Mouse (Mus musculus): ENCODE results near the gene Mlph. TPM values are rescaled to one million over a fixed set of nuclear protein-coding genes. Genes with fewer than 3 reads are reported as not detected.

Gene Mlph
- polyA plus RNA-seq, 1 experiment from 2014 or later: 0.82 TPM

GRCm38 (mm10) chr1:90973574-90973911 is 58.7 kb downstream of the Mlph start:
- WGBS: 90% methylated on average over 2 of the region's 2 CpGs
- no peak overlapping the region for H3K27ac ChIP-seq (ENCODE audit: low read length)
- no peak overlapping the region for H3K4me3 ChIP-seq (ENCODE audit: low read length)
- peaks cover 4% of the 10 kb centered on the region for H3K27me3 ChIP-seq (ENCODE audit: insufficient read depth, low read length)
- no peak overlapping the region for H3K4me2 ChIP-seq (replicated peaks; ENCODE audit: low read depth, low read length)
- peak overlapping the region; percentile 22; the same call in 1 of the 2 replicates for H3K9ac ChIP-seq (replicated peaks; ENCODE audit: low read length)
- ATAC-seq (ENCODE audit: low FRiP score, low TSS enrichment): peak; percentile 61
- peaks cover 31% of the 10 kb centered on the region for H3K4me1 ChIP-seq (ENCODE audit: insufficient read depth, low read length)
- no peaks in the 10 kb centered on the region for H3K9me3 ChIP-seq (ENCODE audit: low read length)
- H3K36me3 ChIP-seq (ENCODE audit: insufficient read depth, low read length): no peaks in the 10 kb centered on the region

- no peak for ATAC-seq (ENCODE audit: low FRiP score, low TSS enrichment)
- H3K4me3 ChIP-seq (ENCODE audit: low read length): no peak overlapping the region
- no peak overlapping the region for H3K27ac ChIP-seq (ENCODE audit: low read length)
- H3K9ac ChIP-seq (replicated peaks; ENCODE audit: low read length): no peak overlapping the region
- H3K9me3 ChIP-seq (ENCODE audit: low read length): no peaks in the 10 kb centered on the region
- 30% methylated on average over 12 of the region's 12 CpGs for WGBS
- H3K4me1 ChIP-seq (ENCODE audit: insufficient read depth, low read length): peaks cover 24% of the 10 kb centered on the region
- H3K27me3 ChIP-seq (ENCODE audit: insufficient read depth, low read length): peaks cover 4% of the 10 kb centered on the region
- no peak overlapping the region for H3K4me2 ChIP-seq (replicated peaks; ENCODE audit: low read depth, low read length)
- H3K36me3 ChIP-seq (ENCODE audit: insufficient read depth, low read length): no peaks in the 10 kb centered on the region
These were observed 60.2 kb downstream of the Mlph start for GRCm38 (mm10) chr1:90974906-90975649.

GRCm38 (mm10) chr1:90975960-90976359 is 61.1 kb downstream of the Mlph start:
- no peak overlapping the region for H3K4me2 ChIP-seq (replicated peaks; ENCODE audit: low read depth, low read length)
- H3K9ac ChIP-seq (replicated peaks; ENCODE audit: low read length): no peak overlapping the region
- H3K27me3 ChIP-seq (ENCODE audit: insufficient read depth, low read length): peaks cover 4% of the 10 kb centered on the region
- H3K4me3 ChIP-seq (ENCODE audit: low read length): no peak overlapping the region
- no peak for ATAC-seq (ENCODE audit: low FRiP score, low TSS enrichment)
- H3K27ac ChIP-seq (ENCODE audit: low read length): no peak overlapping the region
- peaks cover 24% of the 10 kb centered on the region for H3K4me1 ChIP-seq (ENCODE audit: insufficient read depth, low read length)
- 90% methylated on average over 4 of the region's 4 CpGs for WGBS
- H3K36me3 ChIP-seq (ENCODE audit: insufficient read depth, low read length): no peaks in the 10 kb centered on the region
- no peaks in the 10 kb centered on the region for H3K9me3 ChIP-seq (ENCODE audit: low read length)

GRCm38 (mm10) chr1:90980638-90981330 is 65.9 kb downstream of the Mlph start:
- H3K36me3 ChIP-seq (ENCODE audit: insufficient read depth, low read length): no peaks in the 10 kb centered on the region
- H3K4me2 ChIP-seq (replicated peaks; ENCODE audit: low read depth, low read length): no peak overlapping the region
- H3K4me3 ChIP-seq (ENCODE audit: low read length): no peak overlapping the region
- no peak overlapping the region for H3K27ac ChIP-seq (ENCODE audit: low read length)
- no peak for ATAC-seq (ENCODE audit: low FRiP score, low TSS enrichment)
- no peaks in the 10 kb centered on the region for H3K9me3 ChIP-seq (ENCODE audit: low read length)
- no peaks in the 10 kb centered on the region for H3K27me3 ChIP-seq (ENCODE audit: insufficient read depth, low read length)
- 69% methylated on average over 10 of the region's 10 CpGs for WGBS
- H3K9ac ChIP-seq (replicated peaks; ENCODE audit: low read length): no peak overlapping the region
- no peaks in the 10 kb centered on the region for H3K4me1 ChIP-seq (ENCODE audit: insufficient read depth, low read length)

GRCm38 (mm10) chr1:90981346-90981745 is 66.5 kb downstream of the Mlph start:
- Histone ChIP-seq H3K4me2 (replicated peaks; ENCODE audit: low read depth, low read length) (no peak overlapping the region), H3K9ac (replicated peaks; ENCODE audit: low read length) (no peak overlapping the region), H3K27me3 (ENCODE audit: insufficient read depth, low read length) (no peaks in the 10 kb centered on the region), H3K27ac (ENCODE audit: low read length) (no peak overlapping the region), H3K4me3 (ENCODE audit: low read length) (no peak overlapping the region), H3K9me3 (ENCODE audit: low read length) (no peaks in the 10 kb centered on the region), H3K36me3 (ENCODE audit: insufficient read depth, low read length) (no peaks in the 10 kb centered on the region), H3K4me1 (ENCODE audit: insufficient read depth, low read length) (no peaks in the 10 kb centered on the region)
- WGBS: 69% methylated on average over 3 of the region's 3 CpGs
- ATAC-seq (ENCODE audit: low FRiP score, low TSS enrichment): no peak

- peaks cover 7% of the 10 kb centered on the region; the same call in 1 of the 2 replicates for H3K9me3 ChIP-seq (ENCODE audit: low read length)
- ATAC-seq (ENCODE audit: low FRiP score, low TSS enrichment): no peak
- no peak overlapping the region for H3K4me2 ChIP-seq (replicated peaks; ENCODE audit: low read depth, low read length)
- no peak overlapping the region for H3K4me3 ChIP-seq (ENCODE audit: low read length)
- H3K9ac ChIP-seq (replicated peaks; ENCODE audit: low read length): no peak overlapping the region
- 87% methylated on average over 1 of the region's 1 CpGs for WGBS
- no peaks in the 10 kb centered on the region for H3K27me3 ChIP-seq (ENCODE audit: insufficient read depth, low read length)
- no peak overlapping the region for H3K27ac ChIP-seq (ENCODE audit: low read length)
- no peaks in the 10 kb centered on the region for H3K36me3 ChIP-seq (ENCODE audit: insufficient read depth, low read length)
- H3K4me1 ChIP-seq (ENCODE audit: insufficient read depth, low read length): peaks cover 14% of the 10 kb centered on the region; the same call in 1 of the 2 replicates
These were observed 81.0 kb downstream of the Mlph start for GRCm38 (mm10) chr1:90995916-90996315.

GRCm38 (mm10) chr1:90997136-90997535 is 82.3 kb downstream of the Mlph start:
- no peak overlapping the region for H3K27ac ChIP-seq (ENCODE audit: low read length)
- H3K9ac ChIP-seq (replicated peaks; ENCODE audit: low read length): no peak overlapping the region
- H3K36me3 ChIP-seq (ENCODE audit: insufficient read depth, low read length): no peaks in the 10 kb centered on the region
- H3K4me2 ChIP-seq (replicated peaks; ENCODE audit: low read depth, low read length): no peak overlapping the region
- no peak overlapping the region for H3K4me3 ChIP-seq (ENCODE audit: low read length)
- H3K4me1 ChIP-seq (ENCODE audit: insufficient read depth, low read length): peaks cover 14% of the 10 kb centered on the region; the same call in 1 of the 2 replicates
- 58% methylated on average over 4 of the region's 4 CpGs for WGBS
- H3K9me3 ChIP-seq (ENCODE audit: low read length): peaks cover 7% of the 10 kb centered on the region; the same call in 1 of the 2 replicates
- no peaks in the 10 kb centered on the region for H3K27me3 ChIP-seq (ENCODE audit: insufficient read depth, low read length)
- no peak for ATAC-seq (ENCODE audit: low FRiP score, low TSS enrichment)

- Histone ChIP-seq H3K9me3 (ENCODE audit: low read length) (peaks cover 7% of the 10 kb centered on the region; the same call in 1 of the 2 replicates), H3K27ac (ENCODE audit: low read length) (no peak overlapping the region), H3K4me3 (ENCODE audit: low read length) (no peak overlapping the region), H3K9ac (replicated peaks; ENCODE audit: low read length) (no peak overlapping the region), H3K4me2 (replicated peaks; ENCODE audit: low read depth, low read length) (no peak overlapping the region), H3K4me1 (ENCODE audit: insufficient read depth, low read length) (peaks cover 14% of the 10 kb centered on the region; the same call in 1 of the 2 replicates), H3K36me3 (ENCODE audit: insufficient read depth, low read length) (no peaks in the 10 kb centered on the region), H3K27me3 (ENCODE audit: insufficient read depth, low read length) (no peaks in the 10 kb centered on the region)
- 88% methylated on average over 5 of the region's 5 CpGs for WGBS
- ATAC-seq (ENCODE audit: low FRiP score, low TSS enrichment): no peak
These were observed 82.8 kb downstream of the Mlph start for GRCm38 (mm10) chr1:90997641-90998040.

GRCm38 (mm10) chr1:90998268-90998890 is 83.5 kb downstream of the Mlph start, which contains the start of gene Lrrfip1:
Gene Lrrfip1 (plus strand): TSS chr1:90998737.
- no peaks in the 10 kb centered on the region for H3K36me3 ChIP-seq (ENCODE audit: insufficient read depth, low read length)
- WGBS: 2% methylated on average over 57 of the region's 59 CpGs
- peaks cover 14% of the 10 kb centered on the region; the same call in 1 of the 2 replicates for H3K4me1 ChIP-seq (ENCODE audit: insufficient read depth, low read length)
- H3K4me2 ChIP-seq (replicated peaks; ENCODE audit: low read depth, low read length): peak within 1 kb of the TSS; percentile 100
- ATAC-seq (ENCODE audit: low FRiP score, low TSS enrichment): peak; percentile 80
- peaks cover 7% of the 10 kb centered on the region; the same call in 1 of the 2 replicates for H3K9me3 ChIP-seq (ENCODE audit: low read length)
- peak within 1 kb of the TSS; percentile 84 for H3K9ac ChIP-seq (replicated peaks; ENCODE audit: low read length)
- H3K27ac ChIP-seq (ENCODE audit: low read length): no peak within 1 kb of the TSS
- no peaks in the 10 kb centered on the region for H3K27me3 ChIP-seq (ENCODE audit: insufficient read depth, low read length)
- H3K4me3 ChIP-seq (ENCODE audit: low read length): peak within 1 kb of the TSS; percentile 72
